Mouse (Mus musculus) olfactory bulb, adult 2 months (tissue): ENCODE data around the gene Ttc30b.

ENCODE experiments used
- CTCF ChIP-seq: fragments of 200-500 bp; IDR thresholded peaks from 2 replicates; pipeline ENCODE4 v1.5.1; 2012; ENCODE audit warnings: low read depth, mild to moderate bottlenecking, low read length, moderate library complexity; ENCODE audit not compliant: insufficient read depth
- POLR2A ChIP-seq: fragments of 200-500 bp; IDR thresholded peaks from 2 replicates; pipeline ENCODE4 v1.6.1; 2012; ENCODE audit warnings: mild to moderate bottlenecking, low read depth, low read length, moderate library complexity; ENCODE audit not compliant: insufficient read depth

GRCm38 (mm10) chr2:75955709-75956108 is 17.3 kb upstream of the Ttc30b start:
- no peak for TF ChIP-seq POLR2A
- TF ChIP-seq CTCF: no peak
